In the genomic region with DNA sequence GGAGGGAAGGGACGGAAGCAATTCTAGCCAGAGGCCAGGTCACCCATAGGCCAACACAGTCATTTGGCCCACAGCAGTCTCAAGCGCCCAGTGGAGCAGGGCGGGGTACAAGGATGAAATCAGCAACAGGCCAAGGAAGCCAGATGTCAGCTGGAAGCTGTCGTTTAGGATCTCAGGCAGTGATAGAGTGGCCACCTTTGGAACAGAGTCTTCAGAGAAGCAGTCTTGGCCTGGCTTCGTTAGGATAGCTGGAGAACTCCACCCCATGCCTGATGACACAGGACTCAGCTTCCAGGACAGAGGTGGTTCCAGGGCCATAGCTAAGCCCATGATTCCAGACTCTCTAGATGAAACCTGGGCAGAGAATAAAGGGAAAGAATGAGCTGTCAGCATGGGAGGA, we compare ENCODE assay signal across 9 mouse cellular contexts. TPM values are rescaled to one million over a fixed set of nuclear protein-coding genes. Genes with fewer than 3 reads are reported as not detected.
DNase-seq lines count a peak whose midpoint lies in the region; ATAC-seq lines count a peak whose summit lies in the region.
"Had no signal": no experiment of that assay in that cellular context is flagged by ENCODE, and none has a peak within 500 bp of the region (broad histone marks: within the 10 kb centered on the region; RNA-seq: fewer than 3 reads in every experiment).

No protein-coding gene starts in this region.

- no peaks in the 10 kb centered on the region for H3K9me3 ChIP-seq in forebrain, embryonic 10.5 days
- no peaks in the 10 kb centered on the region for H3K9me3 ChIP-seq in forebrain, embryonic 11.5 days (ENCODE audit: control insufficient read depth, low read length)
- H3K9me3 ChIP-seq in heart, embryonic 10.5 days, result no peaks in the 10 kb centered on the region
- no peaks in the 10 kb centered on the region for H3K9me3 ChIP-seq in limb, embryonic 12.5 days

- 71% methylated on average over 5 of the region's 5 CpGs for WGBS in forebrain, embryonic 10.5 days
- 81% methylated on average over 5 of the region's 5 CpGs for WGBS in forebrain, embryonic 11.5 days
- WGBS in heart, embryonic 10.5 days, result 69% methylated on average over 5 of the region's 5 CpGs
- WGBS in limb, embryonic 12.5 days, result 48% methylated on average over 5 of the region's 5 CpGs

- no peak overlapping the region for H3K4me3 ChIP-seq in forebrain, embryonic 10.5 days
- H3K4me3 ChIP-seq in forebrain, embryonic 11.5 days (ENCODE audit: low read depth, low read length), result no peak overlapping the region
- H3K4me3 ChIP-seq in heart, embryonic 10.5 days, result no peak overlapping the region
- no peak overlapping the region for H3K4me3 ChIP-seq in limb, embryonic 12.5 days (replicated peaks)

- DNase-seq in forebrain, embryonic 10.5 days (ENCODE audit: extremely low spot score, low spot score), result no peak
- no peak for DNase-seq in forebrain, embryonic 11.5 days (ENCODE audit: low spot score)
- peak; percentile 73 for DNase-seq in 3T3-L1 (ENCODE audit: low read depth, low spot score)
- DNase-seq in heart, embryonic 10.5 days (ENCODE audit: low spot score), result no peak
- DNase-seq in left cerebral cortex, postnatal 14 days (ENCODE audit: low spot score in 2 of 2), result no peak
- no peak for DNase-seq in T-cell, adult 2 months (ENCODE audit: low spot score)
- no peak for DNase-seq in layer of hippocampus, adult 18-20 months (ENCODE audit: low spot score in 2 of 2)
- DNase-seq: cerebellum, postnatal 10 days had no signal

- no peak overlapping the region for H3K4me2 ChIP-seq in forebrain, embryonic 11.5 days (ENCODE audit: low read depth, low read length, severe bottlenecking)
- no peak overlapping the region for H3K4me2 ChIP-seq in limb, embryonic 12.5 days

- H3K4me1 ChIP-seq in forebrain, embryonic 10.5 days, result peaks cover 59% of the 10 kb centered on the region
- H3K4me1 ChIP-seq in forebrain, embryonic 11.5 days (replicated peaks; ENCODE audit: control insufficient read depth, insufficient read depth, low read length), result no peaks in the 10 kb centered on the region; the same call in 1 of the 2 replicates
- peaks cover 64% of the 10 kb centered on the region for H3K4me1 ChIP-seq in heart, embryonic 10.5 days
- peaks cover 82% of the 10 kb centered on the region for H3K4me1 ChIP-seq in limb, embryonic 12.5 days (replicated peaks)

- H3K27me3 ChIP-seq in forebrain, embryonic 10.5 days (ENCODE audit: poor library complexity, severe bottlenecking), result no peaks in the 10 kb centered on the region
- no peaks in the 10 kb centered on the region for H3K27me3 ChIP-seq in forebrain, embryonic 11.5 days (ENCODE audit: control insufficient read depth, insufficient read depth, low read length)
- H3K27me3 ChIP-seq in heart, embryonic 10.5 days (ENCODE audit: insufficient read depth, poor library complexity, severe bottlenecking), result no peaks in the 10 kb centered on the region
- H3K27me3 ChIP-seq in limb, embryonic 12.5 days, result no peaks in the 10 kb centered on the region

- peaks cover 49% of the 10 kb centered on the region for H3K36me3 ChIP-seq in forebrain, embryonic 10.5 days (replicated peaks)
- no peaks in the 10 kb centered on the region; the same call in 1 of the 2 replicates for H3K36me3 ChIP-seq in forebrain, embryonic 11.5 days (ENCODE audit: control insufficient read depth, insufficient read depth, low read length)
- peaks cover 23% of the 10 kb centered on the region for H3K36me3 ChIP-seq in heart, embryonic 10.5 days
- peaks cover 26% of the 10 kb centered on the region for H3K36me3 ChIP-seq in limb, embryonic 12.5 days

- no peak overlapping the region for H3K9ac ChIP-seq in forebrain, embryonic 11.5 days (ENCODE audit: low read length)
- H3K9ac ChIP-seq in limb, embryonic 12.5 days (replicated peaks), result no peak overlapping the region

- peak overlapping the region; percentile 60; the same call in 1 of the 2 replicates for H3K27ac ChIP-seq in forebrain, embryonic 10.5 days
- no peak overlapping the region for H3K27ac ChIP-seq in forebrain, embryonic 11.5 days (ENCODE audit: low read depth, low read length)
- H3K27ac ChIP-seq in heart, embryonic 10.5 days, result peak overlapping the region; percentile 78
- peak overlapping the region; percentile 88 for H3K27ac ChIP-seq in limb, embryonic 12.5 days

- intact Hi-C loops in left cerebral cortex, postnatal 14 days (cut with DNase I), result no loop called here

- no peak for ATAC-seq in forebrain, embryonic 11.5 days (replicated peaks; ENCODE audit: low FRiP score)
- ATAC-seq in limb, embryonic 12.5 days (ENCODE audit: insufficient number of reproducible peaks, insufficient read depth, low FRiP score, low TSS enrichment, low read depth), result no peak

RNA-seq across cellular contexts. Expression of a gene that starts 28.9 kb away (rescaled TPM):
- 0.12 and 0.21 TPM in 2 replicates for polyA plus RNA-seq in forebrain, embryonic 10.5 days (2016; fragmentation: Nextera tagmentation; extraction: Ambion mirVana)
- polyA plus RNA-seq in forebrain, embryonic 11.5 days (2014; fragmentation: Nextera tagmentation; extraction: Ambion mirVana), result 0.86 and 1.1 TPM in 2 replicates
- 1.9 and 2.1 TPM in 2 replicates for polyA plus RNA-seq in heart, embryonic 10.5 days (2016; fragmentation: Nextera tagmentation; extraction: Ambion mirVana)
- 30.3 and 35.5 TPM in 2 replicates for polyA plus RNA-seq in limb, embryonic 12.5 days (2016; fragmentation: Nextera tagmentation; extraction: Ambion mirVana)
- total RNA-seq in left cerebral cortex, postnatal 14 days (2021), result 1 to 10 TPM; 5.0 to 5.2 TPM
- total RNA-seq in layer of hippocampus, adult 18-20 months (2021), result 1 to 10 TPM; 2.7 to 3.3 TPM

RNA-seq across cellular contexts. Expression of a gene that starts 38.2 kb away (rescaled TPM):
- 33.6 and 34.0 TPM in 2 replicates for polyA plus RNA-seq in forebrain, embryonic 10.5 days (2016; fragmentation: Nextera tagmentation; extraction: Ambion mirVana)
- polyA plus RNA-seq in forebrain, embryonic 11.5 days (2014; fragmentation: Nextera tagmentation; extraction: Ambion mirVana), result 32.7 and 34.4 TPM in 2 replicates
- polyA plus RNA-seq in heart, embryonic 10.5 days (2016; fragmentation: Nextera tagmentation; extraction: Ambion mirVana), result 24.0 and 29.0 TPM in 2 replicates
- polyA plus RNA-seq in limb, embryonic 12.5 days (2016; fragmentation: Nextera tagmentation; extraction: Ambion mirVana), result 29.6 and 31.0 TPM in 2 replicates
- 10 to 100 TPM; 10.0 to 10.2 TPM for total RNA-seq in left cerebral cortex, postnatal 14 days (2021)
- total RNA-seq in layer of hippocampus, adult 18-20 months (2021), result 10 to 100 TPM; 18.3 to 20.5 TPM

RNA-seq across cellular contexts. Expression of a gene that starts 50.6 kb away (rescaled TPM):
- 29.5 TPM in 2 replicates for polyA plus RNA-seq in forebrain, embryonic 10.5 days (2016; fragmentation: Nextera tagmentation; extraction: Ambion mirVana)
- polyA plus RNA-seq in forebrain, embryonic 11.5 days (2014; fragmentation: Nextera tagmentation; extraction: Ambion mirVana), result 21.8 and 24.0 TPM in 2 replicates
- polyA plus RNA-seq in heart, embryonic 10.5 days (2016; fragmentation: Nextera tagmentation; extraction: Ambion mirVana), result 26.8 and 28.0 TPM in 2 replicates
- polyA plus RNA-seq in limb, embryonic 12.5 days (2016; fragmentation: Nextera tagmentation; extraction: Ambion mirVana), result 24.0 and 25.5 TPM in 2 replicates
- total RNA-seq in left cerebral cortex, postnatal 14 days (2021), result 10 to 100 TPM; 22.0 to 23.7 TPM
- 10 to 100 TPM; 33.2 to 33.9 TPM for total RNA-seq in layer of hippocampus, adult 18-20 months (2021)

RNA-seq across cellular contexts. Expression of a gene that starts 53.2 kb away (rescaled TPM):
- polyA plus RNA-seq in forebrain, embryonic 10.5 days (2016; fragmentation: Nextera tagmentation; extraction: Ambion mirVana), result 1.1 and 1.3 TPM in 2 replicates
- polyA plus RNA-seq in forebrain, embryonic 11.5 days (2014; fragmentation: Nextera tagmentation; extraction: Ambion mirVana), result 1.0 and 1.1 TPM in 2 replicates
- polyA plus RNA-seq in heart, embryonic 10.5 days (2016; fragmentation: Nextera tagmentation; extraction: Ambion mirVana), result 9.7 and 16.6 TPM in 2 replicates
- 1.5 and 2.1 TPM in 2 replicates for polyA plus RNA-seq in limb, embryonic 12.5 days (2016; fragmentation: Nextera tagmentation; extraction: Ambion mirVana)
- total RNA-seq in left cerebral cortex, postnatal 14 days (2021), result 10 to 100 TPM; 59.5 to 65.9 TPM
- total RNA-seq in layer of hippocampus, adult 18-20 months (2021), result 100 to 1,000 TPM; 109 to 117 TPM
